Mouse (Mus musculus): Measurements from ENCODE around the gene Pgghg.

- TF ChIP-seq EP300 (IDR thresholded peaks at IDR 0.05; ENCODE audit: low read depth), result peak; percentile 48; the same call in 1 of the 2 replicates
- no peak for TF ChIP-seq CTCF (IDR thresholded peaks at IDR 0.05; ENCODE audit: low read depth)
Measured at GRCm38 (mm10) chr7:140946980-140947379, 5.8 kb downstream of the Pgghg start.

All from liver, postnatal 0 days (tissue).